In the genomic region with DNA sequence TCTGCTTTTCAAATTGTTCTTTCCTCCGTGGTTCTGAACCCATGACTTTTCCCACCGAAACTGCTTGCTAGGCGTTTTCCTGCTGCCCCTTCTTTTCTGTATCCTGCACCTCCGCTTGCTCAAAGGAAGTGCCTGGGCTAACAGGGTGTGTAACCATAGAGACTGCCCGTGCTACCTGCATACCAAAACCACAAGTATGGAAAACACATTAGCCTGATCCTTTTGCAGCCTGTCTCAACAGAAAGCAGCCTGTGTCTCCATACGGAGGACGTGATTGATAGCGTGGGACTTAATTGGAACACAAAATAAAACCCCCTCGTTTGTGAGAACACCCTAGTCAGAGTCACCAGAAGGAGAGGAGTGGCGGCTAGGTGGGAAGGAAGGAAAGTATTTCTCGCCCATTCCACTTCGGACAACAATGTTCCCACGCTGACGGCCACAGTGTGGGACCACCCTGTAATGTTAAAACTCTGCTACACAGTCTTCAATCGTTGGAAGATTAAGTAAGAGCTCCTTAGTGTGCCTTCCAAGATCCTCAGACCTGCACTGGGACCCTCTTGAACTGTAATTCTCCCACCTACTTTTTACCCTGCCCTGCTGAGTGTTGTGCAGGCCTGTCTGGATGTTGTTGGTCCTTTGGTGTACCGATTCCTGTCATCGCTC, we compare ENCODE assay signal across 12 mouse cellular contexts. TPM values are rescaled to one million over a fixed set of nuclear protein-coding genes. Genes with fewer than 3 reads are reported as not detected.
DNase-seq lines count a peak whose midpoint lies in the region; ATAC-seq lines count a peak whose summit lies in the region.
"Had no signal": no experiment of that assay in that cellular context is flagged by ENCODE, and none has a peak within 500 bp of the region (broad histone marks: within the 10 kb centered on the region; RNA-seq: fewer than 3 reads in every experiment).

No protein-coding gene starts in this region.

- peak overlapping the region; percentile 55 for H3K27ac ChIP-seq in limb, embryonic 15.5 days
- H3K27ac ChIP-seq: embryonic facial prominence, embryonic 13.5 days had no signal

- 0 out of 2 replicates have a peak overlapping the region, but pooled peaks have one; percentile 7 for H3K4me2 ChIP-seq in limb, embryonic 15.5 days
- H3K4me2 ChIP-seq: embryonic facial prominence, embryonic 13.5 days had no signal

- H3K9me3 ChIP-seq in limb, embryonic 15.5 days = no peaks in the 10 kb centered on the region
- H3K9me3 ChIP-seq: embryonic facial prominence, embryonic 13.5 days had no signal

- ATAC-seq in limb, embryonic 15.5 days (ENCODE audit: insufficient number of reproducible peaks, low FRiP score, low TSS enrichment, low read depth) = no peak
- ATAC-seq: activated CD4-positive, CD25-positive, alpha-beta regulatory T cell, adult 4 months had no signal

- H3K4me1 ChIP-seq in limb, embryonic 15.5 days = peaks cover 8% of the 10 kb centered on the region; the same call in 1 of the 2 replicates

- H3K36me3 ChIP-seq in limb, embryonic 15.5 days = no peaks in the 10 kb centered on the region
- H3K36me3 ChIP-seq: embryonic facial prominence, embryonic 13.5 days had no signal

- no peaks in the 10 kb centered on the region for H3K27me3 ChIP-seq in limb, embryonic 15.5 days
- H3K27me3 ChIP-seq: embryonic facial prominence, embryonic 13.5 days had no signal

- no peak overlapping the region for H3K9ac ChIP-seq in limb, embryonic 15.5 days
- H3K9ac ChIP-seq: embryonic facial prominence, embryonic 13.5 days had no signal

- H3K4me3 ChIP-seq in limb, embryonic 15.5 days = no peak overlapping the region
- H3K4me3 ChIP-seq: embryonic facial prominence, embryonic 13.5 days had no signal

- intact Hi-C loops in gastrocnemius, postnatal 14 days (cut with DNase I; ENCODE audit: low total_unique reads) = no loop called here

- 33% methylated on average over 17 of the region's 17 CpGs for WGBS in limb, embryonic 15.5 days

- peak; percentile 10 to 69 for DNase-seq in layer of hippocampus, adult 18-20 months (ENCODE audit: low spot score in 2 of 2)
- DNase-seq in layer of hippocampus, postnatal 10 days (ENCODE audit: low spot score in 2 of 2) = no peak
- peak; percentile 66 for DNase-seq in forelimb bud, embryonic 11.5 days (ENCODE audit: low read depth, low spot score)
- DNase-seq in adrenal gland, adult (ENCODE audit: inconsistent age in 2 of 2, low spot score in 1 of 2) = no peak
- no peak for DNase-seq in gastrocnemius, postnatal 14 days
- no peak for DNase-seq in right cerebral cortex, postnatal 10 days (ENCODE audit: low spot score in 2 of 2)
- DNase-seq: cerebellum, adult 11 months; heart, postnatal 36 days; lung, adult 18-20 months had no signal

RNA-seq across cellular contexts. Expression of gene Phyhipl, which starts 15.6 kb away (rescaled TPM):
- 100 to 1,000 TPM; 177 to 195 TPM for total RNA-seq in layer of hippocampus, adult 18-20 months (2021)
- total RNA-seq in layer of hippocampus, postnatal 10 days (2021) = 100 to 1,000 TPM; 161 to 188 TPM
- 1.3 and 1.9 TPM in 2 replicates for polyA plus RNA-seq in limb, embryonic 15.5 days (2015; fragmentation: Nextera tagmentation; extraction: Ambion mirVana)
- under 1 TPM; 0.10 to 0.27 TPM for total RNA-seq in gastrocnemius, postnatal 14 days (2021)
- total RNA-seq: heart, postnatal 36 days had no signal
- polyA plus RNA-seq: activated CD4-positive, CD25-positive, alpha-beta regulatory T cell, adult 4 months had no signal

Comparison
In these comparisons a context has a peak if more than half of its experiments do, and no peak if none do; other contexts are left out.
1. DNase-seq: peak in layer of hippocampus, adult 18-20 months (2 of 2) and forelimb bud, embryonic 11.5 days (single experiment); none in layer of hippocampus, postnatal 10 days (0 of 2), adrenal gland, adult (0 of 2), gastrocnemius, postnatal 14 days (single experiment) and right cerebral cortex, postnatal 10 days (0 of 2).
2. RNA of gene Phyhipl, which starts 15.6 kb away (total RNA-seq): 177 to 195 TPM in layer of hippocampus, adult 18-20 months and 161 to 188 TPM in layer of hippocampus, postnatal 10 days; 0.10 to 0.27 TPM in gastrocnemius, postnatal 14 days; every median in the first group is over 100 times any median in the second.